Mouse (Mus musculus): ENCODE data around the gene Ccnd3. TPM values are rescaled to one million over a fixed set of nuclear protein-coding genes. Genes with fewer than 3 reads are reported as not detected.
"Not testable (repeated sequence)": the region's sequence is repeated elsewhere in the genome, so short reads cannot be mapped to it uniquely, and the experiment has no call there.

Gene Ccnd3
- total and polyA plus RNA-seq, 2 experiments from 2014 or later, result 42.6 to 54.0 TPM

GRCm38 (mm10) chr17:47616119-47616518, 111.3 kb downstream of the Ccnd3 start:
- Histone ChIP-seq H3K36me3 (ENCODE audit: insufficient read depth) (peaks cover 26% of the 10 kb centered on the region), H3K4me1 (ENCODE audit: insufficient read depth) (peaks cover 7% of the 10 kb centered on the region), H3K4me3 (ENCODE audit: low read depth, low read length) (no peak overlapping the region), H3K9ac (no peak overlapping the region), H3K4me2 (ENCODE audit: low read depth) (no peak overlapping the region), H3K27ac (ENCODE audit: low read depth, low read length) (no peak overlapping the region), H3K9me3 (ENCODE audit: low read length) (no peaks in the 10 kb centered on the region), H3K27me3 (ENCODE audit: insufficient read depth, low read length) (no peaks in the 10 kb centered on the region)
- no peak for DNase-seq
- 97% methylated on average over 8 of the region's 8 CpGs for WGBS
- ATAC-seq, result no peak
- TF ChIP-seq CTCF (IDR thresholded peaks at IDR 0.05; ENCODE audit: low read depth), result no peak

DNA sequence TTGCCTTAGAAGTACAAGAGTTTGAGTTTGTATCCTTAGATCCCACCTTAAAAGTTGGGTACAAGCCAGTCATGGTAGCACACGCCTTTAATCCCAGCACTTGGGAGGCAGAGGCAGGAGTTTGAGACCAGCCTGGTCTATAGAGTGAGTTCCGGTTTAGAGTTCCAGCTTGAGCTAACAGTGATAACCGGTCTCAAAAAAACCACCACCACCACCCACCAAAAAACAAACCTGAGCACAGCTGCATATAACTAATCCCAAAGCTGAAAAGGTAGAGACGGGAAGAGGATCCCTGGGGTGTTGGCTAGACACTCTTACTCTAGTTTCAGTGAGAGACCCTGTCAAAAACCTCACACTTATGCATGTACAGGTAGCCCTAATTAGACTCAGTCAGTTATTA, 111.8 kb downstream of the Ccnd3 start:
- Histone ChIP-seq H3K27me3 (ENCODE audit: insufficient read depth, low read length) (no peaks in the 10 kb centered on the region), H3K4me1 (ENCODE audit: insufficient read depth) (peaks cover 7% of the 10 kb centered on the region), H3K4me3 (ENCODE audit: low read depth, low read length) (no peak overlapping the region), H3K4me2 (ENCODE audit: low read depth) (no peak overlapping the region), H3K27ac (ENCODE audit: low read depth, low read length) (no peak overlapping the region), H3K9me3 (ENCODE audit: low read length) (no peaks in the 10 kb centered on the region), H3K36me3 (ENCODE audit: insufficient read depth) (peaks cover 30% of the 10 kb centered on the region), H3K9ac (no peak overlapping the region)
- WGBS, result 94% methylated on average over 4 of the region's 4 CpGs
- DNase-seq, result no peak
- ATAC-seq, result no peak
- TF ChIP-seq CTCF (IDR thresholded peaks at IDR 0.05; ENCODE audit: low read depth), result no peak

GRCm38 (mm10) chr17:47617605-47618307, 112.9 kb downstream of the Ccnd3 start:
- Histone ChIP-seq H3K9me3 (ENCODE audit: low read length) (no peaks in the 10 kb centered on the region), H3K27ac (ENCODE audit: low read depth, low read length) (no peak overlapping the region), H3K27me3 (ENCODE audit: insufficient read depth, low read length) (no peaks in the 10 kb centered on the region), H3K9ac (no peak overlapping the region), H3K4me2 (ENCODE audit: low read depth) (no peak overlapping the region), H3K36me3 (ENCODE audit: insufficient read depth) (peaks cover 41% of the 10 kb centered on the region), H3K4me1 (ENCODE audit: insufficient read depth) (no peaks in the 10 kb centered on the region), H3K4me3 (ENCODE audit: low read depth, low read length) (no peak overlapping the region)
- no peak for DNase-seq
- WGBS, result 94% methylated on average over 9 of the region's 9 CpGs
- TF ChIP-seq CTCF (IDR thresholded peaks at IDR 0.05; ENCODE audit: low read depth), result no peak
- ATAC-seq, result no peak

DNA sequence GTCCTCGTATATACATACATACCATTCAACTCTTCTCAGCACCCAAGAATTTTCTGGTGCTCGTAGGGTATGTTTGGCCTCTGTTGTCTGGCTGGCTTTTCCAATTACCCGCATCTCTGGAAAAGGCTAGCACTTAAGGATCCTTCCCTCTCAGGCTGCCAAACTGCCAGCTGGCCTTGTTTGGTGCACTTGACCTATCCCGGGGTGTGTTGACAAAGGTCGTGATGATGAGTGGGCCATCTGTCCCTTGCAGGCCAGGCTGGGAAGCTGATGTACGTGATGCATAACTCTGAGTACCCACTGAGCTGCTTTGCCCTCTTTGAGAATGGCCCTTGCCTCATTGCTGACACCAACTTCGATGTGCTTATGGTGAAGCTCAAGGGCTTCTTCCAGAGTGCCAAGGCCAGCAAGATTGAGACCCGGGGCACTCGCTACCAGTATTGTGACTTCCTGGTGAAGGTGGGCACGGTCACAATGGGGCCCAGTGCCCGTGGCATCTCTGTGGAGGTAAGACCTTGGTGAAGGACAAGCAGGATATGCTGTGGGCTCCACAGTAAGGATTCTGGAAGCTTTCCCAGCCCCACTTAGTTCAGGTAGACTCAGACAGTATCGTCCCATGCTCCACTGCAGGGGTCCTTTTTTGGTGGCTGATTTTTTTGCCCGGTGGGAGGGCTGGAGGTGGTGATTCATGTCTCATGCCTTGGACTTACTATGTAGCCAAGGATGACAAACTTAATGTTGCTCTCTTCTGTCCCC, 113.9 kb downstream of the Ccnd3 start:
- no peak for TF ChIP-seq CTCF (IDR thresholded peaks at IDR 0.05; ENCODE audit: low read depth)
- ATAC-seq, result no peak
- Histone ChIP-seq H3K4me1 (ENCODE audit: insufficient read depth) (no peaks in the 10 kb centered on the region), H3K36me3 (ENCODE audit: insufficient read depth) (peaks cover 47% of the 10 kb centered on the region), H3K27ac (ENCODE audit: low read depth, low read length) (no peak overlapping the region), H3K9ac (no peak overlapping the region), H3K4me2 (ENCODE audit: low read depth) (no peak overlapping the region), H3K27me3 (ENCODE audit: insufficient read depth, low read length) (no peaks in the 10 kb centered on the region), H3K9me3 (ENCODE audit: low read length) (no peaks in the 10 kb centered on the region), H3K4me3 (ENCODE audit: low read depth, low read length) (no peak overlapping the region)
- DNase-seq, result no peak
- WGBS, result 94% methylated on average over 13 of the region's 13 CpGs

- Histone ChIP-seq H3K4me1 (ENCODE audit: insufficient read depth) (no peaks in the 10 kb centered on the region), H3K27ac (ENCODE audit: low read depth, low read length) (no peak overlapping the region), H3K4me2 (ENCODE audit: low read depth) (no peak overlapping the region), H3K9ac (no peak overlapping the region), H3K4me3 (ENCODE audit: low read depth, low read length) (no peak overlapping the region), H3K27me3 (ENCODE audit: insufficient read depth, low read length) (no peaks in the 10 kb centered on the region), H3K36me3 (ENCODE audit: insufficient read depth) (peaks cover 35% of the 10 kb centered on the region), H3K9me3 (ENCODE audit: low read length) (no peaks in the 10 kb centered on the region)
- TF ChIP-seq CTCF (IDR thresholded peaks at IDR 0.05; ENCODE audit: low read depth), result no peak
- DNase-seq, result no peak
- ATAC-seq, result no peak
- 94% methylated on average over 14 of the region's 14 CpGs for WGBS
Observed at GRCm38 (mm10) chr17:47622912-47623554, 118.2 kb downstream of the Ccnd3 start.

- WGBS, result 97% methylated on average over 4 of the region's 5 CpGs
- not testable (repeated sequence) for DNase-seq; H3K9ac ChIP-seq; H3K27me3 ChIP-seq (ENCODE audit: insufficient read depth, low read length); H3K9me3 ChIP-seq (ENCODE audit: low read length); H3K4me2 ChIP-seq (ENCODE audit: low read depth); H3K27ac ChIP-seq (ENCODE audit: low read depth, low read length); ATAC-seq; H3K4me1 ChIP-seq (ENCODE audit: insufficient read depth); H3K4me3 ChIP-seq (ENCODE audit: low read depth, low read length)
- peaks cover 30% of the 10 kb centered on the region for H3K36me3 ChIP-seq (ENCODE audit: insufficient read depth)
Observed at GRCm38 (mm10) chr17:47624572-47624971, 119.7 kb downstream of the Ccnd3 start.

DNA sequence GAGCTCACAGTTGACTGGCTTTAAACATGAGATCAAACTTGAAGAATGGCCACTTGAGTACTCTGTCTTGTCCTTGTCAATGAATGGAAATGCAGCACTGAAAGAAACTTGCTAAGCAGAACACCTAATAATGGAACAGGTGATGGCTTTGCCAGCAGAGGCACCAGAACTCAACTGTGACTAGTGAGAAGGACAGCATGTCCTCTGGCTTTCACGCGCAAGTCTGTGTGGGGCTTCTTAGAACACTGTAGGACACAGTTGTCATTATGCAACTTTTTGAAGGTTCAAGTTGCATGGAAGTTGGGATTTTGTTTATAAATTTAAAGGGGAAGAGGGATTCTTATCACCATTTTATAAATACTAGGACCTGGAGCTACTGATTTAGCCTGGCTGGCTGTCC, 120.2 kb downstream of the Ccnd3 start:
- Histone ChIP-seq H3K4me2 (ENCODE audit: low read depth) (no peak overlapping the region), H3K27me3 (ENCODE audit: insufficient read depth, low read length) (no peaks in the 10 kb centered on the region), H3K9me3 (ENCODE audit: low read length) (no peaks in the 10 kb centered on the region), H3K4me1 (ENCODE audit: insufficient read depth) (no peaks in the 10 kb centered on the region), H3K4me3 (ENCODE audit: low read depth, low read length) (no peak overlapping the region), H3K36me3 (ENCODE audit: insufficient read depth) (peaks cover 30% of the 10 kb centered on the region), H3K9ac (no peak overlapping the region), H3K27ac (ENCODE audit: low read depth, low read length) (no peak overlapping the region)
- DNase-seq (no peak), ATAC-seq (no peak)
- no peak for TF ChIP-seq CTCF (IDR thresholded peaks at IDR 0.05; ENCODE audit: low read depth)
- 94% methylated on average over 2 of the region's 2 CpGs for WGBS
